ENCODE assay signal across 9 mouse cellular contexts in the genomic region with DNA sequence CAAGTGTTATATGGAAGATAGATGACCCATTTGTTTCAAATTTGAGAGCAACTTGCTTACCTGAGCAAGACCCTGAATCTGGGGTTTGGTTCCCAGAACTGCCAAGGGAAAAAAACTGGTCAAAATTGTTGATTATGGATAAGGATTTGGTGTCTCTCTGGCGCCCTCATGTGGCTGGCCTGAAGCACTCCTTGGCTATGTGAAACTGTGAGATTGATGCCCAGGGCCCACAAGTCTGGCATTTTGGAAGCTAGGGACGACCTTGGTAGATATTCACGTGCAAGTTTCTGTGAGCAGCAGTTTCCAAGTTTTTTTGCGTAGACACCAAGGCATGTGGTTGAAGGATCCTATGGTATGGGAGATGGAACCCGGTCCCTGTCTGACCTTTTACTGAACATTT. TPM values are rescaled to one million over a fixed set of nuclear protein-coding genes. Genes with fewer than 3 reads are reported as not detected.
DNase-seq lines count a peak whose midpoint lies in the region; ATAC-seq lines count a peak whose summit lies in the region.
"Had no signal": no experiment of that assay in that cellular context is flagged by ENCODE, and none has a peak within 500 bp of the region (broad histone marks: within the 10 kb centered on the region; RNA-seq: fewer than 3 reads in every experiment).

No protein-coding gene starts in this region.

- WGBS in intestine, embryonic 16.5 days, result 12% methylated on average over 5 of the region's 5 CpGs
- WGBS in limb, embryonic 12.5 days, result 6% methylated on average over 5 of the region's 5 CpGs
- WGBS in midbrain, embryonic 13.5 days, result 10% methylated on average over 5 of the region's 5 CpGs

- H3K4me3 ChIP-seq in intestine, embryonic 16.5 days (ENCODE audit: low read length), result no peak overlapping the region
- no peak overlapping the region for H3K4me3 ChIP-seq in limb, embryonic 12.5 days (replicated peaks)
- H3K4me3 ChIP-seq in midbrain, embryonic 13.5 days (replicated peaks), result no peak overlapping the region
- H3K4me3 ChIP-seq: stomach, embryonic 15.5 days had no signal

- no peak overlapping the region for H3K4me2 ChIP-seq in intestine, embryonic 16.5 days (ENCODE audit: low read depth, low read length)
- H3K4me2 ChIP-seq in limb, embryonic 12.5 days, result peak overlapping the region; percentile 9; the same call in 1 of the 2 replicates
- H3K4me2 ChIP-seq in midbrain, embryonic 13.5 days (replicated peaks), result no peak overlapping the region
- H3K4me2 ChIP-seq: stomach, embryonic 15.5 days had no signal

- no peaks in the 10 kb centered on the region for H3K36me3 ChIP-seq in intestine, embryonic 16.5 days (ENCODE audit: control insufficient read depth, insufficient read depth, low read length)
- no peaks in the 10 kb centered on the region for H3K36me3 ChIP-seq in limb, embryonic 12.5 days
- H3K36me3 ChIP-seq in midbrain, embryonic 13.5 days, result no peaks in the 10 kb centered on the region
- H3K36me3 ChIP-seq: stomach, embryonic 15.5 days had no signal

- H3K9me3 ChIP-seq in intestine, embryonic 16.5 days (ENCODE audit: control insufficient read depth, low read length), result no peaks in the 10 kb centered on the region
- H3K9me3 ChIP-seq in limb, embryonic 12.5 days, result no peaks in the 10 kb centered on the region
- H3K9me3 ChIP-seq in midbrain, embryonic 13.5 days, result no peaks in the 10 kb centered on the region
- H3K9me3 ChIP-seq: stomach, embryonic 15.5 days had no signal

- no peak overlapping the region for H3K9ac ChIP-seq in intestine, embryonic 16.5 days (ENCODE audit: low read depth, low read length)
- H3K9ac ChIP-seq in limb, embryonic 12.5 days (replicated peaks), result no peak overlapping the region
- H3K9ac ChIP-seq in midbrain, embryonic 13.5 days (replicated peaks), result no peak overlapping the region
- H3K9ac ChIP-seq: stomach, embryonic 15.5 days had no signal

- no peaks in the 10 kb centered on the region for H3K27me3 ChIP-seq in intestine, embryonic 16.5 days (replicated peaks; ENCODE audit: control insufficient read depth, insufficient read depth, low read length)
- no peaks in the 10 kb centered on the region for H3K27me3 ChIP-seq in limb, embryonic 12.5 days
- no peaks in the 10 kb centered on the region for H3K27me3 ChIP-seq in midbrain, embryonic 13.5 days
- H3K27me3 ChIP-seq: stomach, embryonic 15.5 days had no signal

- peak; percentile 13; the same call in 1 of the 2 replicates for ATAC-seq in intestine, embryonic 16.5 days
- no peak for ATAC-seq in limb, embryonic 12.5 days (ENCODE audit: insufficient number of reproducible peaks, insufficient read depth, low FRiP score, low TSS enrichment, low read depth)
- peak; percentile 32; the same call in 1 of the 2 replicates for ATAC-seq in midbrain, embryonic 13.5 days

- H3K27ac ChIP-seq in intestine, embryonic 16.5 days (ENCODE audit: low read length), result no peak overlapping the region
- H3K27ac ChIP-seq in limb, embryonic 12.5 days, result no peak overlapping the region
- H3K27ac ChIP-seq in midbrain, embryonic 13.5 days, result no peak overlapping the region
- H3K27ac ChIP-seq: stomach, embryonic 15.5 days had no signal

- peak; percentile 58 for DNase-seq in urinary bladder, adult 2 months (ENCODE audit: low spot score)
- DNase-seq in urinary bladder, postnatal 10 days (ENCODE audit: low spot score), result no peak
- peak; percentile 72 to 73 for DNase-seq in cerebellum, postnatal 36 days
- peak; percentile 76 for DNase-seq in gastrocnemius, postnatal 10 days
- peak; percentile 55 to 60 for DNase-seq in spleen, postnatal 36 days (ENCODE audit: low spot score in 2 of 2)

- H3K4me1 ChIP-seq in intestine, embryonic 16.5 days (ENCODE audit: control insufficient read depth, insufficient read depth, low read length), result 0 out of 2 replicates have a peak, but pooled peaks cover 5% of the 10 kb centered on the region
- H3K4me1 ChIP-seq in limb, embryonic 12.5 days (replicated peaks), result peaks cover 12% of the 10 kb centered on the region; the same call in 1 of the 2 replicates
- H3K4me1 ChIP-seq in midbrain, embryonic 13.5 days (replicated peaks), result peaks cover 15% of the 10 kb centered on the region

RNA-seq across cellular contexts. Expression of a gene that starts 6.2 kb away (rescaled TPM):
- 27.8 and 30.5 TPM in 2 replicates for polyA plus RNA-seq in urinary bladder, adult 2 months (2012; rRNA removed)
- 100 to 1,000 TPM; 473 to 507 TPM for total RNA-seq in gastrocnemius, postnatal 10 days (2021)
- polyA plus RNA-seq in intestine, embryonic 16.5 days (2015; fragmentation: Nextera tagmentation; extraction: Ambion mirVana), result 3.5 and 3.7 TPM in 2 replicates
- 6.0 and 9.0 TPM in 2 replicates for polyA plus RNA-seq in limb, embryonic 12.5 days (2016; fragmentation: Nextera tagmentation; extraction: Ambion mirVana)
- polyA plus RNA-seq in midbrain, embryonic 13.5 days (2015; fragmentation: Nextera tagmentation; extraction: Ambion mirVana), result 6.4 and 7.4 TPM in 2 replicates

RNA-seq across cellular contexts. Expression of a gene that starts 9.1 kb away (rescaled TPM):
- polyA plus RNA-seq in urinary bladder, adult 2 months (2012; rRNA removed), result 1.3 and 5.2 TPM in 2 replicates
- 100 to 1,000 TPM; 189 to 190 TPM for total RNA-seq in gastrocnemius, postnatal 10 days (2021)
- 2.5 and 3.6 TPM in 2 replicates for polyA plus RNA-seq in intestine, embryonic 16.5 days (2015; fragmentation: Nextera tagmentation; extraction: Ambion mirVana)
- 9.8 and 16.3 TPM in 2 replicates for polyA plus RNA-seq in limb, embryonic 12.5 days (2016; fragmentation: Nextera tagmentation; extraction: Ambion mirVana)
- polyA plus RNA-seq in midbrain, embryonic 13.5 days (2015; fragmentation: Nextera tagmentation; extraction: Ambion mirVana), result 1.3 and 3.0 TPM in 2 replicates

RNA-seq across cellular contexts. Expression of a gene that starts 10.6 kb away (rescaled TPM):
- polyA plus RNA-seq in urinary bladder, adult 2 months (2012; rRNA removed), result 0.40 and 0.90 TPM in 2 replicates
- total RNA-seq in gastrocnemius, postnatal 10 days (2021), result 10 to 100 TPM; 58.4 to 59.9 TPM
- 2.6 and 3.7 TPM in 2 replicates for polyA plus RNA-seq in intestine, embryonic 16.5 days (2015; fragmentation: Nextera tagmentation; extraction: Ambion mirVana)
- polyA plus RNA-seq in limb, embryonic 12.5 days (2016; fragmentation: Nextera tagmentation; extraction: Ambion mirVana), result 10.5 and 17.3 TPM in 2 replicates
- polyA plus RNA-seq in midbrain, embryonic 13.5 days (2015; fragmentation: Nextera tagmentation; extraction: Ambion mirVana), result 3.1 and 5.3 TPM in 2 replicates

RNA-seq across cellular contexts. Expression of a gene that starts 18.5 kb away (rescaled TPM):
- polyA plus RNA-seq in urinary bladder, adult 2 months (2012; rRNA removed), result 0.60 and 0.69 TPM in 2 replicates
- 10 to 100 TPM; 11.8 to 13.3 TPM for total RNA-seq in gastrocnemius, postnatal 10 days (2021)
- 0.65 and 0.94 TPM in 2 replicates for polyA plus RNA-seq in intestine, embryonic 16.5 days (2015; fragmentation: Nextera tagmentation; extraction: Ambion mirVana)
- polyA plus RNA-seq in limb, embryonic 12.5 days (2016; fragmentation: Nextera tagmentation; extraction: Ambion mirVana), result 1.4 TPM in 2 replicates
- polyA plus RNA-seq in midbrain, embryonic 13.5 days (2015; fragmentation: Nextera tagmentation; extraction: Ambion mirVana), result 0.31 and 0.35 TPM in 2 replicates

RNA-seq across cellular contexts. Expression of a gene that starts 19.2 kb away (rescaled TPM):
- 0.44 and 0.78 TPM in 2 replicates for polyA plus RNA-seq in urinary bladder, adult 2 months (2012; rRNA removed)
- 10 to 100 TPM; 53.8 to 66.7 TPM for total RNA-seq in gastrocnemius, postnatal 10 days (2021)
- polyA plus RNA-seq in intestine, embryonic 16.5 days (2015; fragmentation: Nextera tagmentation; extraction: Ambion mirVana), result 0.44 and 0.60 TPM in 2 replicates
- polyA plus RNA-seq in limb, embryonic 12.5 days (2016; fragmentation: Nextera tagmentation; extraction: Ambion mirVana), result 2.1 and 3.2 TPM in 2 replicates
- 0.75 and 0.84 TPM in 2 replicates for polyA plus RNA-seq in midbrain, embryonic 13.5 days (2015; fragmentation: Nextera tagmentation; extraction: Ambion mirVana)
